Mouse (Mus musculus) cerebellum, postnatal 10 days (tissue): Measurements from ENCODE around the gene Mcrip1.
"Not testable (repeated sequence)": the region's sequence is repeated elsewhere in the genome, so short reads cannot be mapped to it uniquely, and the experiment has no call there.

Experiments
- DNase-seq, 2 experiments: peaks; one replicate each; pipeline ENCODE4 v3.0.0; 2021; ENCODE audit warnings: mixed read lengths in 2 of 2

Mcrip1 gene

GRCm38 (mm10) chr11:120539285-120540014 is 10.1 kb downstream of the Mcrip1 start:
- peak; percentile 73 to 75 for DNase-seq

- DNase-seq, result no peak
Measured at GRCm38 (mm10) chr11:120538955-120539284, 10.6 kb downstream of the Mcrip1 start.

GRCm38 (mm10) chr11:120538485-120538884 is 11.0 kb downstream of the Mcrip1 start:
- DNase-seq, result peak; percentile 94

- no peak for DNase-seq
Measured at GRCm38 (mm10) chr11:120535804-120536203, 13.7 kb downstream of the Mcrip1 start.

- no peak for DNase-seq
Measured at GRCm38 (mm10) chr11:120535145-120535544, 14.4 kb downstream of the Mcrip1 start.

- no peak for DNase-seq
Measured at GRCm38 (mm10) chr11:120534093-120534492, 15.4 kb downstream of the Mcrip1 start.

- DNase-seq, result peak; percentile 37 to 45
Measured at GRCm38 (mm10) chr11:120531646-120532045, 17.9 kb downstream of the Mcrip1 start.

- DNase-seq, result peak; percentile 58 to 61
Measured at GRCm38 (mm10) chr11:120530085-120530964, 19.2 kb downstream of the Mcrip1 start, which contains the start of gene Gcgr. Gcgr (plus strand) TSS chr11:120530699.

GRCm38 (mm10) chr11:120528903-120529302 is 20.6 kb downstream of the Mcrip1 start:
- DNase-seq, result no peak

GRCm38 (mm10) chr11:120527690-120528354 is 21.7 kb downstream of the Mcrip1 start:
- no peak for DNase-seq

GRCm38 (mm10) chr11:120525959-120526358 is 23.6 kb downstream of the Mcrip1 start:
- no peak for DNase-seq

- DNase-seq, result no peak
Measured at GRCm38 (mm10) chr11:120522581-120522980, 26.9 kb downstream of the Mcrip1 start.

- DNase-seq, result peak; percentile 92 to 93
Measured at GRCm38 (mm10) chr11:120520967-120521540, 28.5 kb downstream of the Mcrip1 start.

- DNase-seq, result peak in 1 of 2 experiments; percentile 27
Measured at GRCm38 (mm10) chr11:120520498-120520897, 29.0 kb downstream of the Mcrip1 start.

- peak in 1 of 2 experiments; percentile 35 for DNase-seq
Measured at GRCm38 (mm10) chr11:120519738-120520137, 29.8 kb downstream of the Mcrip1 start.

GRCm38 (mm10) chr11:120518558-120518957 is 31.0 kb downstream of the Mcrip1 start:
- DNase-seq, result no peak

- no peak for DNase-seq
Measured at GRCm38 (mm10) chr11:120518027-120518426, 31.5 kb downstream of the Mcrip1 start.

- no peak for DNase-seq
Measured at GRCm38 (mm10) chr11:120517147-120517546, 32.4 kb downstream of the Mcrip1 start.

- peak; percentile 95 to 97 for DNase-seq
Measured at GRCm38 (mm10) chr11:120515611-120516010, 33.9 kb downstream of the Mcrip1 start.

GRCm38 (mm10) chr11:120514262-120514661 is 35.3 kb downstream of the Mcrip1 start:
- DNase-seq, result not testable (repeated sequence)

- peak; percentile 83 to 88 for DNase-seq
Measured at GRCm38 (mm10) chr11:120512790-120513453, 36.6 kb downstream of the Mcrip1 start.

- no peak for DNase-seq
Measured at GRCm38 (mm10) chr11:120510375-120511030, 39.0 kb downstream of the Mcrip1 start.
